Mouse (Mus musculus) hindbrain, embryonic 15.5 days (tissue): ENCODE data around the gene Mical3. TPM values are rescaled to one million over a fixed set of nuclear protein-coding genes. Genes with fewer than 3 reads are reported as not detected.

Experiments
- ATAC-seq: fragments of 200-750 bp; cut with Nextera tagmentation; 2 replicates; pipeline ENCODE4 v1.8.0; 2017; ENCODE audit warnings: low read depth, moderate number of reproducible peaks, moderate TSS enrichment; ENCODE audit not compliant: low FRiP score
- H3K27ac ChIP-seq: fragments of 300-500 bp; sonication (generic); replicated peaks from 2 replicates; pipeline ENCODE4 v1.5.1; 2015; ENCODE audit warnings: mild to moderate bottlenecking, inconsistent platforms
- H3K27me3 ChIP-seq: fragments of 300-500 bp; sonication (generic); 2 replicates; pipeline ENCODE4 v1.6.1; 2015; ENCODE audit warnings: control low read depth, inconsistent platforms
- H3K36me3 ChIP-seq: fragments of 300-500 bp; sonication (generic); 2 replicates; pipeline ENCODE4 v1.6.1; 2015; ENCODE audit warnings: control low read depth, inconsistent platforms
- H3K4me1 ChIP-seq: fragments of 300-500 bp; sonication (generic); replicated peaks from 2 replicates; pipeline ENCODE4 v1.6.1; 2015; ENCODE audit warnings: control low read depth, inconsistent platforms
- H3K4me2 ChIP-seq: fragments of 300-500 bp; sonication (generic); 2 replicates; pipeline ENCODE4 v1.6.1; 2015; ENCODE audit warnings: moderate library complexity, mild to moderate bottlenecking, inconsistent platforms
- H3K4me3 ChIP-seq: fragments of 300-500 bp; sonication (generic); 2 replicates; pipeline ENCODE4 v1.5.1; 2015; ENCODE audit warnings: mild to moderate bottlenecking, inconsistent platforms
- H3K9ac ChIP-seq: fragments of 300-500 bp; sonication (generic); 2 replicates; pipeline ENCODE4 v1.6.1; 2015; ENCODE audit warnings: inconsistent platforms
- H3K9me3 ChIP-seq: fragments of 300-500 bp; sonication (generic); 2 replicates; pipeline ENCODE4 v1.6.1; 2016; ENCODE audit warnings: control low read depth, inconsistent platforms
- WGBS: fragments of 180-500 bp; shearing (Covaris S2); methylation state at CpG from one replicate; pipeline ENCODE4 v1.1.7; 2015; 5-methylcytosine and 5-hydroxymethylcytosine counted together
- polyA plus RNA-seq: library from polyadenylated mRNA; unstranded; fragments of >200 nt; fragmentation: Nextera tagmentation; extraction: Ambion mirVana; gene quantifications from 2 replicates; pipeline ENCODE4 v1.2.1, GENCODE M21; 2015

Gene Mical3
- polyA plus RNA-seq, 1 experiment from 2014 or later = 34.4 TPM

- WGBS = 49% methylated on average over 13 of the region's 13 CpGs
- no peaks in the 10 kb centered on the region for H3K9me3 ChIP-seq
- H3K9ac ChIP-seq = no peak overlapping the region
- ATAC-seq = no peak
- no peak overlapping the region; the same call in 1 of the 2 replicates for H3K27ac ChIP-seq
- peaks cover 11% of the 10 kb centered on the region for H3K4me1 ChIP-seq
- no peak overlapping the region for H3K4me2 ChIP-seq
- no peaks in the 10 kb centered on the region for H3K27me3 ChIP-seq
- no peaks in the 10 kb centered on the region for H3K36me3 ChIP-seq
- H3K4me3 ChIP-seq = no peak overlapping the region
Observed at GRCm38 (mm10) chr6:121145010-121145604, 14.3 kb upstream of the Mical3 start.

- Histone ChIP-seq H3K4me1 (peaks cover 11% of the 10 kb centered on the region), H3K9me3 (no peaks in the 10 kb centered on the region), H3K27me3 (no peaks in the 10 kb centered on the region), H3K27ac (no peak overlapping the region), H3K36me3 (no peaks in the 10 kb centered on the region), H3K4me2 (no peak overlapping the region), H3K4me3 (no peak overlapping the region), H3K9ac (no peak overlapping the region)
- peak; percentile 66 for ATAC-seq
- 55% methylated on average over 4 of the region's 4 CpGs for WGBS
Observed at GRCm38 (mm10) chr6:121144066-121144465, 13.3 kb upstream of the Mical3 start.

DNA sequence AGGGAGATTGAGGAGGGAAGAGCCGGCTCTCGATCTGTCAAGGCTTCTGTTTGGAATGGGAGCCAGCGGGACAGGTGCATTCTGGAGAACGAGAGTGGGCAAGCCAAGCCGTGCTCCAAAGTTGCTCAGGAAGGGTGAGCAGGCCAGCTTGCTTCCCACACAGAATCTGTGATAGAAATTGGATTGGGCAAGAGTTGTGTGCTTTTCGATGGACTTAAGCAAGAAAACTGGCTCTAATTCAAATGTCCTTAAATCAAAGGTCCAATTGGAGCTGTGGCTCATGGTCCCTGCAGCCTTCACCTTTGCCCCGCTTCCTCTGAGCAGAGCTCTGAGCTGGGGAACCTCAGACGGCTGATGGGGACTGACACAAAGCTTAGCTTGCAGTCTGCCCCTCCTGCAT lies 12.6 kb upstream of the Mical3 start:
- no peak overlapping the region for H3K9ac ChIP-seq
- H3K9me3 ChIP-seq = no peaks in the 10 kb centered on the region
- 91% methylated on average over 8 of the region's 8 CpGs for WGBS
- no peak overlapping the region for H3K27ac ChIP-seq
- H3K4me2 ChIP-seq = no peak overlapping the region
- no peaks in the 10 kb centered on the region for H3K27me3 ChIP-seq
- peaks cover 11% of the 10 kb centered on the region for H3K4me1 ChIP-seq
- no peaks in the 10 kb centered on the region for H3K36me3 ChIP-seq
- no peak overlapping the region for H3K4me3 ChIP-seq
- no peak for ATAC-seq

DNA sequence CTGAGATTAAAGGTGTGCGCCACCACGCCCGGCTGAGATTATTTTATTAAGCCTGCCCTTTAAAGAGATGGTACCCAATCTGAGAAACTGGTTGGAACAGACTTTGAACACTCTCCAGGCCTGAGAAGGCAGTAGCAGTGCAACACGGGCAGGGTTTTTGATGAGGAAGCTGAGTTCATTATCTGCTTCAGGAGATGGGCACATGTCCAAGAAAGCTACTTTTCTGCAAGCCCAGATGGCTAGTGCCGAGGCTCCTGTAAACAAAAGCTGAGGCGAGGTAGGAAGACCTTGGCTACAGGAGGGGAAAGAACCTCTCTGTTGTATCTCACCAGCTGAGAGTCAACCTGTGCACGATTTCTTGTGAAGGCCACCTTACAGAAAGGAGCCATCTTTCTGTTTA lies 11.5 kb upstream of the Mical3 start:
- 79% methylated on average over 7 of the region's 7 CpGs for WGBS
- H3K36me3 ChIP-seq = no peaks in the 10 kb centered on the region
- no peak overlapping the region for H3K4me2 ChIP-seq
- H3K4me3 ChIP-seq = no peak overlapping the region
- H3K9me3 ChIP-seq = no peaks in the 10 kb centered on the region
- H3K9ac ChIP-seq = no peak overlapping the region
- H3K27me3 ChIP-seq = no peaks in the 10 kb centered on the region
- no peak for ATAC-seq
- H3K4me1 ChIP-seq = peaks cover 11% of the 10 kb centered on the region
- no peak overlapping the region for H3K27ac ChIP-seq

- Histone ChIP-seq H3K9ac (no peak overlapping the region), H3K27ac (no peak overlapping the region), H3K4me2 (no peak overlapping the region), H3K4me3 (no peak overlapping the region), H3K27me3 (no peaks in the 10 kb centered on the region), H3K36me3 (no peaks in the 10 kb centered on the region), H3K4me1 (peaks cover 4% of the 10 kb centered on the region), H3K9me3 (no peaks in the 10 kb centered on the region)
- WGBS = 77% methylated on average over 1 of the region's 1 CpGs
- ATAC-seq = no peak
Observed at GRCm38 (mm10) chr6:121139271-121139670, 8.5 kb upstream of the Mical3 start.

DNA sequence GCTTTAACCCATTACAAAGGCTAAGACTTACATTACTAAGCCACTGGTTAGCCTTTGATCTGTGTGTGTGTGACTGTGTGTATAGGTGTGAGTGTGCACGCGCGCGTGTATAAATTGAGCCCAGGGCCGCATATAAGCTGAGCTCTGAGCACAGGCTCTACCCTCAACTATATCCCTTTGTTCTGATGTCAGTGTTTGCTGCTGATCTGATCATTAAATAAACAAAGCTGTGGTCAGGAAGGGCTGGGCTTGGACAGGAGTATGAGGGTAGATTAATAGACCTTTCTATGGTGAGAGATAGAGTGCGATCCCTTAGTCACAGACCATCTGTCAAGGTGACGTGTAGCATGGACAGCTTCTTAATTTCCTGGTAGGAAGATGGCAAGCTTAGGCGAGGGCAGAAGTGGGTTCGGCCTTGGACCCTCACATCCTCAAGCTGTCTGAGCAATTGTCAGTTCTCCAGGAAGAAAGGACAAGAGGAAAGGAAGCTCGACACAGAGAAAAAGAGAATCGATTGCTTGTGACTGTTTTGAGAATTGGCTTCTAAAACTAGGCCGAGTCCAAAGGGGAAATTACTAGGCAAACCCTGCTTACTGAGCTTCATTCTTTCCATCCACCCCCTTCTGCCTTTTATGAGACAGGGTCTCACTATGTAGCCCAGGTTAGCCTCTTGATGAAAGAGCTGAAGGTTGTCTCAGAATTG lies 7.7 kb upstream of the Mical3 start:
- no peak overlapping the region for H3K4me3 ChIP-seq
- H3K4me1 ChIP-seq = no peaks in the 10 kb centered on the region
- no peaks in the 10 kb centered on the region for H3K36me3 ChIP-seq
- H3K27me3 ChIP-seq = no peaks in the 10 kb centered on the region
- 84% methylated on average over 12 of the region's 12 CpGs for WGBS
- ATAC-seq = no peak
- no peak overlapping the region for H3K9ac ChIP-seq
- H3K9me3 ChIP-seq = no peaks in the 10 kb centered on the region
- no peak overlapping the region for H3K27ac ChIP-seq
- H3K4me2 ChIP-seq = no peak overlapping the region

DNA sequence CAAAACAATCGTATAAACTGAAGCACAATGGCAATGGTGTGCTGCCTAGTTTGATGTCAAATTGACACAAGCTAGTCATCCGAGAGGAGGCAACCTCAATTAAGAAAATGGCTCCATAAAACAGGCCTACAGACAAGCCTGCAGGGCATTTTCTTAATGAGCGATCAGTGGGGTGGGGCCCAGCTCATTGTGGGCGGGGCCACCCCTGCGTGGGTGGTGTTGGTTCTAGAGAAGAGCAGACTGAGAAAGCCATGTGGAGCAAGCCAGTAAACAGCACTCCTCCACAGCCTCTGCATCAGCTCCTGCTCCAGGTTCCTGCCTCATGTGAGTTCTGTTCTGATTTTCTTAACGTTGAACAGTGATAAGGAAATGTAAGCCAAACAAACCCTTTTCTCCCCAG lies 6.4 kb upstream of the Mical3 start:
- H3K27me3 ChIP-seq = no peaks in the 10 kb centered on the region
- H3K9ac ChIP-seq = no peak overlapping the region
- 54% methylated on average over 6 of the region's 6 CpGs for WGBS
- H3K9me3 ChIP-seq = no peaks in the 10 kb centered on the region
- H3K4me1 ChIP-seq = no peaks in the 10 kb centered on the region
- no peak for ATAC-seq
- H3K4me3 ChIP-seq = no peak overlapping the region
- no peaks in the 10 kb centered on the region for H3K36me3 ChIP-seq
- no peak overlapping the region for H3K27ac ChIP-seq
- H3K4me2 ChIP-seq = no peak overlapping the region

DNA sequence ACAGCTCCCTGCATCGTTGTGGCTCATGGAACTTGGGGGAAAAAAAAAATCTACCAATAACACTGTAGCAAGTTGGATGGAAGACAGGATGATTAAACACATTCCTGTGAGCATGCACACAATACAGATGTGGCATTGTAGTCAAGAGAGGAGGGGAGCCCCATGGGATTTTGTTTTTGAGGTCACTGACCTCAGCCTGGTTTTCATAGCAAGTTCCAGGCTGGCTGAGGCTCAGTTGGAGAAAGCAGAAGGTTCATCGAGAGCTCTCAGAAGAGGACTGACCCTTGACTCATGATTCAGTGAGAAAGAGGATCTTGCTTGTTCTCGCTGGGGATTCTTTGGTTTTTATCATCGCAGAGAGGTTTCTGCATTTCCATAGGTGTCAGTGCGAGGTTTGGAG lies 4.1 kb upstream of the Mical3 start:
- no peaks in the 10 kb centered on the region for H3K36me3 ChIP-seq
- 42% methylated on average over 5 of the region's 5 CpGs for WGBS
- peaks cover 10% of the 10 kb centered on the region for H3K4me1 ChIP-seq
- no peaks in the 10 kb centered on the region for H3K27me3 ChIP-seq
- H3K4me3 ChIP-seq = no peak overlapping the region
- no peak overlapping the region for H3K27ac ChIP-seq
- ATAC-seq = no peak
- H3K4me2 ChIP-seq = no peak overlapping the region
- no peak overlapping the region for H3K9ac ChIP-seq
- no peaks in the 10 kb centered on the region for H3K9me3 ChIP-seq

DNA sequence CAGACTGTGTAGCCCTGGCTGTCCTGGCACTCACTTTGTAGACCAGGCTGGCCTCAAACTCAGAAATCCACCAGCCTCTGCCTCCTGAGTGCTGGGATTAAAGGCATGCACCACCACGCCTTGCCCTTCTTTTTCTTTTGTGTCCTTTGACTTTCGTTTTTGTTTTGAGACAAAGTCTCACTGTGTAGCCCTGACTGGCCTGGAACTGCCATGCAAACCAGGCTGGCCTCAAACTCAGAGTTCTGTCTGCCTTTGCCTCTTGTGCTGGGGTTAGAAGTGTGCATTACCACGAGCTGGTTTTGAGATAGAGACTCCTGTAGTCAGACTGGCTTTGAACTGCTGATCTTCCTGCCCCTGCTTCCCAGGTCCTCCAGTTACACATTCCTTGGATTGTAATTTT lies 3.5 kb upstream of the Mical3 start:
- 20% methylated on average over 3 of the region's 3 CpGs for WGBS
- peaks cover 12% of the 10 kb centered on the region for H3K4me1 ChIP-seq
- no peaks in the 10 kb centered on the region for H3K36me3 ChIP-seq
- H3K27me3 ChIP-seq = no peaks in the 10 kb centered on the region
- no peak overlapping the region for H3K4me2 ChIP-seq
- ATAC-seq = no peak
- no peaks in the 10 kb centered on the region for H3K9me3 ChIP-seq
- no peak overlapping the region for H3K9ac ChIP-seq
- H3K4me3 ChIP-seq = no peak overlapping the region
- H3K27ac ChIP-seq = no peak overlapping the region

DNA sequence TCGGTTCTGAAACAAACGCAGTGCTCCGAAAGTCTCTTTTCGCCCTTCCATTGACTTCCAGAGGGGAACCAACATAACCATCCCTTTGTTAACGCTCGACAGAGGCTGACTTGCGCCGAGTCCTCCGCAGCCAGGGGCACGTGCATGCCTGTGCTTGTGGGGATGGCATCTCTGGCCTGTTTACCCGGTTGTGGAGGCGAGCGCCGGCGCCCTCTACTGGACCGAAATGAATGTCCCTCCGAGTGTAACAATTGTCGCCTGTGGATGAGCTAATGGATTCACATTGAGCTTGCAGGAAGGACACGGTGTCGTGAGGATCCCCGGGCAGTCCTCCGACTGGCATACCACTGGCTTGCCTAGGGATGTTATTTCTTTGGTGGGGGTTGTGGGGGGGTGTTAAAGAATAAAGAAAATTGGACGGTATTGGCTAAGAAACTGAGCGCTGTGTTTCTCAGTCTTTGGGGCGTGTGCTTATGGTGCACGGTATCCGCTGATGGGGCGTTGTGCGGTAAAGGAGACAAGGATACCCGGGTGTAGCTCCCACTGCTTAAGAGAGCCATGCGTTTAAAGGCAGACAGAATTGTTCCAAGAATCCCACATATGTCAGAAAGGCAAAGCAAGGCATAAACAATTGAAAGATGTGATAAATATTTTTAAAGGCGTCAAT lies 627 bp downstream of the Mical3 start:
- H3K4me3 ChIP-seq = peak overlapping the region; percentile 55
- H3K9ac ChIP-seq = peak overlapping the region; percentile 72
- under 1% methylated on average over 32 of the region's 32 CpGs for WGBS
- H3K36me3 ChIP-seq = no peaks in the 10 kb centered on the region
- no peaks in the 10 kb centered on the region for H3K9me3 ChIP-seq
- peaks cover 31% of the 10 kb centered on the region for H3K4me1 ChIP-seq
- peak overlapping the region; percentile 67 for H3K4me2 ChIP-seq
- H3K27ac ChIP-seq = peak overlapping the region; percentile 96
- H3K27me3 ChIP-seq = no peaks in the 10 kb centered on the region
- peak; percentile 91 for ATAC-seq

GRCm38 (mm10) chr6:121129506-121129905 lies 1.3 kb downstream of the Mical3 start:
- H3K4me2 ChIP-seq = peak overlapping the region; percentile 67
- 8% methylated on average over 20 of the region's 21 CpGs for WGBS
- H3K27me3 ChIP-seq = no peaks in the 10 kb centered on the region
- H3K36me3 ChIP-seq = no peaks in the 10 kb centered on the region
- peak; percentile 79 for ATAC-seq
- no peaks in the 10 kb centered on the region for H3K9me3 ChIP-seq
- H3K9ac ChIP-seq = peak overlapping the region; percentile 72
- H3K4me1 ChIP-seq = peaks cover 34% of the 10 kb centered on the region
- peak overlapping the region; percentile 55 for H3K4me3 ChIP-seq
- peak overlapping the region; percentile 96 for H3K27ac ChIP-seq

- no peak for ATAC-seq
- peak overlapping the region; percentile 96 for H3K27ac ChIP-seq
- no peaks in the 10 kb centered on the region for H3K36me3 ChIP-seq
- 0 out of 2 replicates have a peak overlapping the region, but pooled peaks have one; percentile 72 for H3K9ac ChIP-seq
- no peaks in the 10 kb centered on the region for H3K9me3 ChIP-seq
- 65% methylated on average over 5 of the region's 5 CpGs for WGBS
- H3K4me2 ChIP-seq = peak overlapping the region; percentile 67
- H3K27me3 ChIP-seq = no peaks in the 10 kb centered on the region
- H3K4me1 ChIP-seq = peaks cover 35% of the 10 kb centered on the region
- H3K4me3 ChIP-seq = peak overlapping the region; percentile 55
Observed at GRCm38 (mm10) chr6:121128736-121129135, 2.1 kb downstream of the Mical3 start.
